Mouse (Mus musculus) A20 (cell line): ENCODE measurements around the gene Pirb.
A peak's percentile ranks its signal among the peaks of the same experiment; 100 is the strongest.
"Not testable (repeated sequence)": the region's sequence is repeated elsewhere in the genome, so short reads cannot be mapped to it uniquely, and the experiment has no call there.

ENCODE experiments used
- DNase-seq: peaks from one replicate; pipeline ENCODE4 v3.0.0-alpha.2; 2011; ENCODE audit warnings: low read depth, low spot score

Pirb gene

GRCm38 (mm10) chr7:3720268-3720667, at the start of gene Pirb:
Gene Pirb, minus strand, starts transcription at chr7:3720391.
- not testable (repeated sequence) for DNase-seq

GRCm38 (mm10) chr7:3732675-3733074, 12.5 kb upstream of the Pirb start:
- not testable (repeated sequence) for DNase-seq

- DNase-seq: not testable (repeated sequence)
Measured at GRCm38 (mm10) chr7:3725459-3725858, 5.3 kb upstream of the Pirb start.

GRCm38 (mm10) chr7:3715249-3715648, 4.9 kb downstream of the Pirb start:
- DNase-seq: peak; percentile 33

DNA sequence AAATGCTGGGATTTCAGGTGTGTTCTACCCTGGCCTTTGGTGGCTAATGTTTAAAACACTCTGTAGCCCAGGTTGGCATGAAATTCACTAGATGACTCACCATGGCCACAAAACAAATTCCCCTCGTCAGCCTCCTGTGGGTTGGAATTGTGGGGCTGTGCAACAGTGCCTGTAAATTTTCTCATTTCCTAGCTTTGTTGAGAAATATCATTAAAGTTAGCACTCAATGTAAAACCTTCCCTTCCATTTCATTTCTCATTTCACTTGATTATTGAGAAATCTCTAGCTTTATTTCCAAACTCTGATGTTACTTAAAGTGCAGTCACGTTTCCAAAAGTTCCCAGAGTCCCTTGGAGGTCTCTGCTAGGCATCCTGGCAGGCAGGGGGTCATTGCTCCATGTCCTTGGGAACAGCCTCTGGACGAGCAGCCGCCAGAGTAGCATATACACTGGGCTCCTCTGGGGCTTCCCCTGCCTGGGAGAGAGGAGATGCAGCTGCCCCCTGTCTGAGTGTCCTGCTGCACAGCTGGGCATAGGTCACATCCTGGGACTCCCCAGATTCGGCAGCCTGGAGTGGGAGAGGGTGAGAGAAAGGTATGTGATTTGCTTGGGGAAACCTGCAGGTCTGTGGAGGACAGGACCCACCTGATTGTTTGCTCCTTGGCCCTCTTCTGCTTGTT, 7.8 kb downstream of the Pirb start:
- no peak for DNase-seq

GRCm38 (mm10) chr7:3709000-3709399, 11.2 kb downstream of the Pirb start:
- peak; percentile 52 for DNase-seq

- DNase-seq: peak; percentile 36
Measured at GRCm38 (mm10) chr7:3708447-3708980, 11.7 kb downstream of the Pirb start.

GRCm38 (mm10) chr7:3707568-3708413, 12.4 kb downstream of the Pirb start:
- DNase-seq: peak; percentile 40

DNA sequence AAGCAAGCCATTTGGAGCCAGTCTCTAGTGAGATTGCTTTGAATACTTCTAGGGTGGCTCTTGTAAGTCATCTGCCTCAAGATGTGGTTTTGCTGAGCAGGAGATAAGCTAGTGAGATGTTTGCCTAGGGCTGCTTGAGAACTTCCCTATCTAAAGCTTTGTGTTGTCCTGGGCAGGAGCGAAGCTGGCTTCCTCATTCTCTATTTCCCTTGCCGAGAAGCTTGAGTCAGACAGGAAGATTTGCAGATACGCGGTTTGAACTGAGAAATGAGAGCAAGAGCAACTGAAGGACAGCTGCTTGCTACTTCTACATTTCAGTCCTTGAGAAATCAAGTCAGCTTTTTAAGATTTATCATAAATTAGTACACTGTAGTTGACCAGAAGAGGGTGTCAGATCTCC, 13.2 kb downstream of the Pirb start:
- DNase-seq: peak; percentile 53

DNA sequence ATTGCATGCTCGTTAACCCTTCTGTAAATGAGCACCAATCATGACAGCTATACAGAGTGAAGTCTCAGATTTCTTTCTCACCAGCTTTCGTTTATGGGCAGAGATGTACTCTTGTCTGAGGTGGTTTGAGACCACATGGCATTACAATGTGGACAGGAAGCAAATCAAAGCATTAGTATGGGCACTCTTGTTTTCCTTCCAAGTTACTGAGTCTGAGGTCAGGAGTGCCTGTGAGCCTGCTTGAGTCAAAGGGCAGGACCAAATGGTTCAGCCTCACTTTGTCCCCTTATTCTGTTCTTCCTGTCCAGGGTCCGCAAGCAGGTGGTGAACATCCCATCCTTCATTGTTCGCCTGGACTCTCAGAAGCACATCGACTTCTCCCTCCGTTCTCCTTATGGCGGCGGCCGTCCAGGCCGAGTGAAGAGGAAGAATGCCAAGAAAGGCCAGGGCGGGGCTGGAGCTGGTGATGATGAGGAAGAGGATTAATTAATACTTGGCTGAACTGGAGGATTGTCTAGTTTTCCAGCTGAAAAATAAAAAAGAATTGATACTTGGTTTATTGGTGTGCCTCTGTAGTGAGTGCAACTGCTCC, 13.8 kb downstream of the Pirb start:
- no peak for DNase-seq

GRCm38 (mm10) chr7:3705911-3706310, 14.3 kb downstream of the Pirb start:
- DNase-seq: no peak

GRCm38 (mm10) chr7:3705461-3705860, 14.7 kb downstream of the Pirb start:
- DNase-seq: not testable (repeated sequence)

DNA sequence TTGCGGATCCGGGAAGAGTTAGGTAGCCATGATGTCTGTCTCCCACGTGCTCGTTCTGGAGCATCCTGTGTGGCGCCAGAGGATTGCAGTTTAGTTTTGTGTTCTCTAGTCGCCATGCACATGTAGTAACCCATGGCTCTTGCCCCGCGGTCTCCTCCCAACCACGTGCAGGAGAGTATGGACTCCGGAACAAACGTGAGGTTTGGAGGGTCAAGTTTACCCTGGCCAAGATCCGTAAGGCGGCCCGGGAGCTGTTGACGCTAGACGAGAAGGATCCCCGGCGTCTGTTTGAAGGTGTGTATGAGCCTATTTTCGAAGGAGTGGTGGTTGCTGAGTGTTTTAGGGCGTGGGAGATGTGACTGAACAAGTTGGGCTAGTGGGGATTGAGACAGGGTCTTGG, 15.7 kb downstream of the Pirb start:
- DNase-seq: no peak

- DNase-seq: peak; percentile 96
Measured at GRCm38 (mm10) chr7:3703879-3704441, 16.2 kb downstream of the Pirb start, which contains the start of gene Rps9. Gene Rps9, plus strand, starts transcription at chr7:3703993.

DNA sequence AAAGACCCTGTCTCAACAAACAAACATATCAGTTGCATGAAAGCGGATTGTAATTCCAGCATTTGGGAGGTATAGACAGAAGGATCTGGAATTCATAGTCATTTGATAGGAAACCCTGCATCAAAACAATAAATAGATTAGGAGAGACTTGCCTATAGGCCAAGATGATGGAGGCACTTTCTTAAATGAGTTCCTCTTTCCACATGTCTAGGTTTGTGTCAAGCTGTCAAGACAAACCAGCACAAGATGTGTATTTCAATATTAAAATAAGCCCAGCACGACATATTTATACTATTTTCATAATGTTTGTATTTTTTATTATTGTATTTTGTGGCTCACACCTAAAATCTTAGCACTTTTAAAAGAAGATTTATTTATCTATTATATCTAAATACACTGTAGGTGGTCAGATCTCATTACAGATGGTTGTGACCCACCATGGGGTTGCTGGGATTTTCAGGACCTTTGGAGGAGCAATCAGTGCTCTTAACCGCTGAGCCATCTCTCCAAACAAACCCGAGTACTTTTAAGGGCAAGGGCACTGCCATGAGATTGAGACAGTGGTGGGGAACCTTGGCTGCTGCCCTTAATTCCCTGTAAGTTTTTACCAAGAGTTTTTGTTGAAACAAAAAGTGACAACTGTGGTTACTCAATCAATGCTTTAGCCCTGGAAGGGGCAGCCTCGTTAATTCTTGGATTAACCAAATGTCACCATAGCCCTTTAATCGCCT, 16.9 kb downstream of the Pirb start:
- DNase-seq: peak; percentile 49

- DNase-seq: no peak
Measured at GRCm38 (mm10) chr7:3698471-3698870, 21.7 kb downstream of the Pirb start.

DNA sequence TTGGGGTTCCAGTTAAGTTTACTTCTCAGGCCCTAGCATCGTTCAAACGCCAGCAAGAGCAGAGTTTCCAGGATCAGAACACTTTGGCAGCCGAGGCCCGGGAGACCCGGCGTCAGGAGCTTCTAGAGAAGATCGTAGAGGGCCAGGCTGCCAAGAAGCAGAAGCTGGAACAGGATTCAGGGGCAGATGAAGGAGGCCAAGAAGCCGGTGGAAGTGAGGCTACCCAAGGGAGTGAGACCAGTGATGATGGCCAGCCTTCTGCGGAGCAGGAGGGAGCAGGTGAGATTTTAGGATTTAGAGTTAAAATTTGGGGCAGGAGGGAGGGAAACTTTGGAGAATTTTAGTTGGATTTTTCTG, 25.3 kb downstream of the Pirb start:
- not testable (repeated sequence) for DNase-seq

GRCm38 (mm10) chr7:3694076-3694948, 25.9 kb downstream of the Pirb start:
- DNase-seq: peak; percentile 95

- DNase-seq: no peak
Measured at GRCm38 (mm10) chr7:3693809-3694075, 26.4 kb downstream of the Pirb start.

DNA sequence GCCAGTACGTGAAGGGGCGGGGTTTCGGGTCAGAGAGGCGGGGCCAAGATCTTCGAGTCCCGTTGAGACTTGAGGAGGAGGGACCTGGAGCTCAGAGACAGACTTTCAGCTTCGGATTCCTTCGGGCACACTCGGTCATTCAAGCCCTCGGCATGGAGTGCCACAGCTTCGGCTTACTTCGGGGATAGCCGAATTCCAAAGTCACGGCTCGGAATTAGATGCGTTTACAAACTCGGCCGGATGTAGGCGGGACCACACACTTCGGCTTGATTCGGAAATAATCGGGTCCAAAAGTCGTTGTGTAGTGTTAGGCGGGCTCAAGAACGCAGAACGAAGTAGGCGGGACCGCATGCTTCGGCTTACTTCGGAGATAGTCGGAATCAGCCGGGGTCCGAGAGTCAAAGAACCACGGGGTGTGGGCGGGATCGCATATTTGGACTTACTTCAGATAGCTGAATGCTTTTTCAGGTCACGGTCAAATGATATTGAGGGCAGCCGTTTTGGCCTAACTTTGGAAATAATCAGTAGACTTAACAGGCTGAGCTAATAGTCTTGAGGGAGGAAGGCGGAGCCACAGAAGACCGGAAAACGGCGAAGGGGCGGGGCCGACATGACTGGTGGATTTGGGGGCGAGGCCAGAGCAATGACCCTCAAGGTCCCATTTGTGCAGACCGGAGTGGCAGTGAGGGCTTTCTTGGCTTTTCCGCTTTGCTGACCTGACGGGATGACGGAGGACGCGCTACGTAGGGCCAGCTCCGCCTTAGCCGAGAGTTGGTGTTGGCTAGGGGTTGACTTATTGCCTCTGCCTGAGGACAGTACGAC, 27.0 kb downstream of the Pirb start, which contains the start of gene Mboat7:
Gene Mboat7 (minus strand): TSS at position 537 of the 822 bp plus-strand sequence.
- DNase-seq: peak; percentile 99
